Mouse (Mus musculus) lung, postnatal 0 days (tissue): ENCODE data around the gene Rab25. TPM values are rescaled to one million over a fixed set of nuclear protein-coding genes. Genes with fewer than 3 reads are reported as not detected.

Source experiments
- ATAC-seq: fragments of 200-750 bp; cut with Nextera tagmentation; 2 replicates; pipeline ENCODE4 v1.8.0; 2017; ENCODE audit warnings: moderate library complexity
- DNase-seq: peaks from one replicate; pipeline ENCODE4 v3.0.0-alpha.2; 2016; ENCODE audit warnings: low spot score
- H3K27ac ChIP-seq: fragments of 300-500 bp; sonication (generic); 2 replicates; pipeline ENCODE4 v1.5.1; 2014; ENCODE audit warnings: antibody characterized with exemption, mild to moderate bottlenecking, low read length, mixed read lengths
- H3K27me3 ChIP-seq: fragments of 300-500 bp; sonication (generic); replicated peaks from 2 replicates; pipeline ENCODE4 v1.6.1; 2014; ENCODE audit warnings: low read length, mixed read lengths; ENCODE audit not compliant: insufficient read depth
- H3K36me3 ChIP-seq: fragments of 300-500 bp; sonication (generic); 2 replicates; pipeline ENCODE4 v1.6.1; 2014; ENCODE audit warnings: low read length, mixed read lengths; ENCODE audit not compliant: insufficient read depth
- H3K4me1 ChIP-seq: fragments of 300-500 bp; sonication (generic); 2 replicates; pipeline ENCODE4 v1.6.1; 2014; ENCODE audit warnings: antibody characterized with exemption, low read depth, low read length, mixed read lengths; ENCODE audit not compliant: insufficient read depth
- H3K4me2 ChIP-seq: fragments of 300-500 bp; sonication (generic); replicated peaks from 2 replicates; pipeline ENCODE4 v1.6.1; 2014; ENCODE audit warnings: low read depth, mild to moderate bottlenecking, low read length, moderate library complexity, mixed read lengths
- H3K4me3 ChIP-seq: fragments of 300-500 bp; sonication (generic); 2 replicates; pipeline ENCODE4 v1.5.1; 2014; ENCODE audit warnings: low read depth, low read length
- H3K9ac ChIP-seq: fragments of 300-500 bp; sonication (generic); replicated peaks from 2 replicates; pipeline ENCODE4 v1.6.1; 2014; ENCODE audit warnings: low read depth, mild to moderate bottlenecking
- H3K9me3 ChIP-seq: fragments of 300-500 bp; sonication (generic); 2 replicates; pipeline ENCODE4 v1.6.1; 2016; ENCODE audit warnings: low read length, mixed read lengths
- CTCF ChIP-seq: IDR thresholded peaks from 2 replicates; pipeline ENCODE4 v1.5.1; 2016; ENCODE audit warnings: antibody characterized with exemption, mild to moderate bottlenecking
- EP300 ChIP-seq: IDR thresholded peaks from 2 replicates; pipeline ENCODE4 v1.6.1; 2016; ENCODE audit warnings: antibody characterized with exemption, mild to moderate bottlenecking, control low read depth
- WGBS: fragments of 180-500 bp; shearing (Covaris S2); extraction: QIAGEN DNeasy Blood & Tissue Kit; methylation state at CpG from one replicate; pipeline ENCODE4 v1.1.7; 2014; 5-methylcytosine and 5-hydroxymethylcytosine counted together
- polyA plus RNA-seq: library from polyadenylated mRNA; unstranded; fragments of >200 nt; fragmentation: Nextera tagmentation; extraction: Ambion mirVana; gene quantifications from 2 replicates; pipeline ENCODE4 v1.2.1, GENCODE M21; 2015

The Rab25 gene
- polyA plus RNA-seq, 1 experiment from 2014 or later: 61.4 TPM

DNA sequence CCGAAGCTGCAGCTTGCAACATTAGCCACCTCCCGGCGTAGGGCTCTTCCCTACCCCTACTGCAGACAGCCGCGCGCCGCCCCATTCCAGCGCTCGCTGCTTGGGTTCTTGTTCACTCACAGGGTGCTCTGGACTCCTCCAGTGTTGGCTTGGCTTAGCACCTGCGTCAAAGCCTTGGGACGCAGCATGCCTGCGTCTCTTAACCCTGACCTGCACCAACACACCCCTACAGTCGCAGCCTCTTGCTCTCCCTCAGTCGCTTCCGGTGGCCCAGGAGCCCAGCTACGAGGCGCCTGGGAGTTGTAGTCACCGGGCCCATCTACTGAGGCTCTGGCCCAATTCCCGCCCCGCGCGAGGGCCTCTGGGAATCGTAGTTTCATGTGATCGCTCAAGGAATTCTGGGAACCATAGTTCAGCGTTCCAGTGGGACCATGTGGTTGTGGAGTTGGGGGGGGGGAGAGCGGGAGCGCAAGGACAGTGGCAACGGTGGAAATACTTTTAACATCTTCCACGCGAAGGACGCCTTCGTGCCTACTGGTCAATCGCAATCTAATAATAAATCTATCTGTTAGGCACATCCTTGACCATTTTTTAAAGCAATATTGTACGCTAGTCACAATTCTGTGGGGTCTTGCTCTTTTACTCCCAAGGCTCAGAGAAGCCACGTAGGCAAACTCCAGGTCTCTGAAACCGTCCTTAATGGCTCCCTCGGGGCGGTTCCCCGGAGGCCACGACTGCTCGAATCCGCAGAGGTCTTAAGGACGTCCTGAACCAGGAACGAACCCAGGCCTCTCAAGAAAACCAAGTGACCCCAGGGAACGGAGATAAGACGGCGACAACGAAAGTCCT lies 4.8 kb upstream of the Rab25 start, which contains the start of gene Lamtor2:
Lamtor2 (minus strand) TSS at position 399 of the 849 bp plus-strand sequence.
- WGBS: under 1% methylated on average over 48 of the region's 48 CpGs
- H3K4me3 ChIP-seq: peak within 1 kb of the TSS; percentile 84
- H3K4me2 ChIP-seq: peak within 1 kb of the TSS; percentile 98
- H3K27ac ChIP-seq: peak within 1 kb of the TSS; percentile 94
- peaks cover 11% of the 10 kb centered on the region; the same call in 1 of the 2 replicates for H3K4me1 ChIP-seq
- TF ChIP-seq EP300 (peak; percentile 16; the same call in 1 of the 2 replicates), CTCF (no peak)
- peak within 1 kb of the TSS; percentile 78 for H3K9ac ChIP-seq
- DNase-seq: peak; percentile 99
- H3K9me3 ChIP-seq: no peaks in the 10 kb centered on the region
- ATAC-seq: peak; percentile 92
- 0 out of 2 replicates have a peak, but pooled peaks cover 9% of the 10 kb centered on the region for H3K36me3 ChIP-seq
- no peaks in the 10 kb centered on the region for H3K27me3 ChIP-seq

DNA sequence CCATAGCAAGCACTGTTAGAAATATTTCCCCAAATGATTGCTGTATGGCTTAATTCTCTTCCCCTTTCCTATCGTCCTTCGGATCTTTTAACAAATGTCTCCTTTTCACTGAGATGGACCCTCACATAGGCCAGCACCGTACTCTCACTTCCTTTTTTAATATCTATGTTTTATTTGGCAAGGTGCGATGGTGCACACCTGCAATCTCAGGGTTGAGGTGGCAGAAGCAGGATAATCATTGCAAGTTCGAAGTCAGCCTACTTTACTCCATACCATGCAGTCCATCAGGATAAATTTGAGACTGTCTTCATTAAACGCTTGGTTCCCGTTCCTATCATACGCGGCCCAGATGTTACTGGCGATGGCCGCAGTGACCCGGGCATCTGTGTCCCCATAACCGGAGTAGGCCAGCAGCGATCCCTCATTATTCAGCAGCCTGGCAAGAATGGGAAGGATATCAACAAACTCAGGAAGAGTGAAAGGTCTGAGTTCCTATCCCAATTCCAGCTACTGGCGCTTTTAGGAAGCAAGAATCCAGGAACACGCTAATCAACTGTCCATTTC lies 4.1 kb upstream of the Rab25 start:
- H3K4me2 ChIP-seq: peak overlapping the region; percentile 98
- peaks cover 11% of the 10 kb centered on the region; the same call in 1 of the 2 replicates for H3K4me1 ChIP-seq
- peak overlapping the region; percentile 58 for H3K9ac ChIP-seq
- ATAC-seq (no peak), DNase-seq (no peak)
- no peaks in the 10 kb centered on the region for H3K27me3 ChIP-seq
- WGBS: 11% methylated on average over 16 of the region's 16 CpGs
- no peaks in the 10 kb centered on the region for H3K9me3 ChIP-seq
- 0 out of 2 replicates have a peak, but pooled peaks cover 9% of the 10 kb centered on the region for H3K36me3 ChIP-seq
- peak; percentile 57 for TF ChIP-seq EP300
- no peak for TF ChIP-seq CTCF
- peak overlapping the region; percentile 84 for H3K4me3 ChIP-seq
- H3K27ac ChIP-seq: peak overlapping the region; percentile 94

DNA sequence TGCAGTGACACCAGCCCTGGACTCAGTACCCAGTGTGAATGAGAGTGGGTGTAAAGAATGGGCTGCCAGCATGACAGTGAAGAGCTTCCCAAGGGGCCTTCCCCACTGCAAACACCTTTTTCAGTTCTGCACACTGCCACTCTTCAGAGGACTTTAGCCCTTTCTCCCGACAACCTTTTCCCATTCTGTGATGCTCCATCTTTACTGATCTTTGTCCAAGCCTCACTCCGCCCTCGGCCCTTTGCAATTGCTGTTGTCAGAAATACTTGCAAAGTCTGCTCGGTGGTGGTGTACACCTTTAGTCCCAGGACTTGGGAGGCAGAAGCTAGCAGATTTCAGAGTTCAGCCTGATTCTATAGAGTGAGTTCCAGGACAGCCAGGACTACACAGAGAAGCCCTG lies 3.5 kb upstream of the Rab25 start:
- Histone ChIP-seq H3K4me1 (peaks cover 11% of the 10 kb centered on the region; the same call in 1 of the 2 replicates), H3K4me3 (no peak overlapping the region), H3K9me3 (no peaks in the 10 kb centered on the region), H3K27ac (peak overlapping the region; percentile 94; the same call in 1 of the 2 replicates), H3K9ac (peak overlapping the region; percentile 58), H3K4me2 (peak overlapping the region; percentile 98; the same call in 1 of the 2 replicates), H3K27me3 (no peaks in the 10 kb centered on the region), H3K36me3 (0 out of 2 replicates have a peak, but pooled peaks cover 5% of the 10 kb centered on the region)
- 73% methylated on average over 4 of the region's 4 CpGs for WGBS
- DNase-seq: no peak
- ATAC-seq: no peak
- TF ChIP-seq CTCF (no peak), EP300 (no peak)

DNA sequence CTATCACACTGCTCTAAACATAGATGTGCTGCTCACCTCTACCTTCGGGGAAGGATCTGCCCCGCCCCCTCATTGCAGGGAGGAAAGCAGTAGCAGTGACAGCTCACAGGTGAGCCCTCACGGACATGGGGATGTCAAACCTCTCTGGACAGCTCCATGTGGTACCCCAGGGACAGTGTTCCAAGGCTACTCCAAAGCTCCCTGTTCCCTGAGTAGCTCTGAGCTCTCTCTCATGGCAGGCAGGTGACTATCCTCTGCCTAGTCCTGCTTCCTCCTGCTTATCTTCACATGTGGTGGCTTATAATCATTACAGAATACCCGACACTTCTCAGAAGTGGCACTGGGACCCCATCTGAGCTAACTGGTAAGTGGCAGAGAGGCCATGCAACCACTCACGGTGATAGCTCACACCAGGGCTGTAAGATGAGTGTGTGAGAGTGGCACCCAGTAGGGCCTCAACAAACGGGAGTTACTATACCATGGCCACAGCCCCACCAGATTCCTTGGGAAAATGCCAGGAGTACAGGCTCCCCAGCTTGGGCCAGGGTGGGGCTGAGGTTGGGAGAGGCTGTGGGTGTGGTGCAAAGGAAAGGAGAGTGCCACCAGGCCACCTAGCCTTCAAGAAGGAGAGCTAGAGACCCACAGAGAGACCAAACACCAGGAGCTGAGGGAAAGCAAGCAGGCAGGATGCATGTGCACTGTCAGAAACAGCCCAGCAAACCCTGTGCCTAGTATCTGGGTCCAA lies 1.3 kb downstream of the Rab25 start:
- Histone ChIP-seq H3K9ac (no peak overlapping the region), H3K4me1 (peaks cover under 1% of the 10 kb centered on the region; the same call in 1 of the 2 replicates), H3K27me3 (no peaks in the 10 kb centered on the region), H3K9me3 (no peaks in the 10 kb centered on the region), H3K4me2 (0 out of 2 replicates have a peak overlapping the region, but pooled peaks have one; percentile 19), H3K27ac (peak overlapping the region; percentile 47), H3K4me3 (no peak overlapping the region), H3K36me3 (no peaks in the 10 kb centered on the region)
- peak; percentile 53 for DNase-seq
- WGBS: 57% methylated on average over 6 of the region's 6 CpGs
- TF ChIP-seq CTCF: no peak
- TF ChIP-seq EP300: no peak
- ATAC-seq: peak; percentile 29; the same call in 1 of the 2 replicates

DNA sequence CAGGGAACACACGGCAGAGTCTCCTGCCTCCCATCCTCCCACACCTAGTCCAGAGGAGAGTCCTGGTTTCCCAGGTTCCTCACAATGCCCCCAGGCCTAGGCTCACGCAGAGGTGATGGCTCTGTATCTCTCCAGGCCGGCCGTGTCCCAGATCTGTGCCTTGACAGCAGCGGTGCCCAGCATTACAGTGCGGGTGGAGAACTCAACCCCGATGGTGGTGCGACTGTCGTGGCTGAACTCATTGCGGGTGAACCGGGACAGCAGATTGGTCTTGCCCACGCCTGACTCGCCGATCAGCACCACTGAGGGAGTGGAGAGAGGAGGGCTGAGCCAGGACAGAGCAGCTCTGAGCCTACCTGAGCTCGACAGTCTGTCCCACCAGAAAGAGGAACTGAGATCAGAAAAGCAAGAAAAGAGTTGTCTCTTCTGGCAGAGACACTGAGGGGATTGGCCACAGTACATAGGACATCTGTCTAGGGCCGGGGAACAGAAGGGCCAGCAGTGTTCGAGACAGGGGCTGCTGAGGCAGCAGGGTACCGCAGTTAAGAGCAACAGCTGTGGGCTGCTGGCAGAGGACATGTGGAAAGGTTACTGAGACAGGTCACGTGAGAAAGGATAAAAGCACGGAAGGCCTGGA lies 3.0 kb downstream of the Rab25 start:
- no peaks in the 10 kb centered on the region for H3K36me3 ChIP-seq
- no peak for ATAC-seq
- WGBS: 62% methylated on average over 20 of the region's 20 CpGs
- no peaks in the 10 kb centered on the region for H3K4me1 ChIP-seq
- H3K9ac ChIP-seq: no peak overlapping the region
- no peak overlapping the region for H3K4me3 ChIP-seq
- no peaks in the 10 kb centered on the region for H3K9me3 ChIP-seq
- H3K27me3 ChIP-seq: no peaks in the 10 kb centered on the region
- H3K27ac ChIP-seq: no peak overlapping the region
- TF ChIP-seq EP300 (no peak), CTCF (no peak)
- DNase-seq: peak; percentile 4
- no peak overlapping the region for H3K4me2 ChIP-seq
